Mouse (Mus musculus) T-cell, adult 2 months (primary cell): Measurements from ENCODE around the gene Misp.

ENCODE experiments used
- DNase-seq: peaks from one replicate; pipeline ENCODE4 v3.0.0; 2022; ENCODE audit warnings: low spot score

The Misp gene

GRCm38 (mm10) chr10:79822372-79822771 lies 1.6 kb downstream of the Misp start:
- no peak for DNase-seq

GRCm38 (mm10) chr10:79823011-79823410 lies 2.2 kb downstream of the Misp start:
- no peak for DNase-seq

DNA sequence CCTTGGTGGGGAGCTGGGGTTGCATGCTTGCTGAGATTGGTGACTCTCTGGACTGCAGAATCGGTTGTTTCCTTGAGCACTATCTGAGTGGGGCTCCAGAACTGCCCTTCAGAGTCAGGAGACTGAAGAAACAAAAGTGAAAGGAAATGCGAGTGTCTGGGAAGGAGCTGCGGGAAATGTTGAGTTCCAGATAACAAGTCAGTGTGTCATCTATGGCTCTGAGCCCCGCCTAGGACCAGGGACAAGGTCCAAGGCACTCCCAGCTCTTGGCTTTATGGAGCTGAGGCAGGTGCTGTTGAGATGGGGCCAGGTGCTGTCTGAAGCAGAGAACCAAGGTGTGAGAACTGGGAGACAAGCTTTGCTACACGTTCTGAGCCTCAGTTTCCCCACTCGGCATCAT lies 3.6 kb downstream of the Misp start:
- no peak for DNase-seq

DNA sequence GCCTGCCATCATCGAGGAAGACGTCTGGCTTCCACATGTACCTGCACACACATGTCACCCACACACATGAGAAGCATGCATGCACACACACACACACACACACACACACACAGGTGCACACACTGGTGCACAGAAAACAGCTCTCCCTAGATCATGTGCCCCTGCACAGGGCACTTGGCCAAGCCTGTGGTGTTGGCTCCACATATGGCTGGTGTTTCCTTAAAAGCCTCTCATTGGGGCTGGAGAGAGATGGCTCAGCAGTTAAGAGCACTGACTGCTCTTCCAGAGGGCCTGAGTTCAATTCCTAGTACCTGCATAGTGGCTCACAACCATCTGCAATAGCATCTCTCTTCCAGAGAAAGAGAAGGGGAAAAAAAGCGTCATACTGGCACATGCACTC lies 10.8 kb downstream of the Misp start:
- DNase-seq = no peak

- DNase-seq = peak; percentile 47
These were observed 11.4 kb downstream of the Misp start for GRCm38 (mm10) chr10:79832026-79832785.

GRCm38 (mm10) chr10:79832786-79833181 lies 12.0 kb downstream of the Misp start:
- no peak for DNase-seq

DNA sequence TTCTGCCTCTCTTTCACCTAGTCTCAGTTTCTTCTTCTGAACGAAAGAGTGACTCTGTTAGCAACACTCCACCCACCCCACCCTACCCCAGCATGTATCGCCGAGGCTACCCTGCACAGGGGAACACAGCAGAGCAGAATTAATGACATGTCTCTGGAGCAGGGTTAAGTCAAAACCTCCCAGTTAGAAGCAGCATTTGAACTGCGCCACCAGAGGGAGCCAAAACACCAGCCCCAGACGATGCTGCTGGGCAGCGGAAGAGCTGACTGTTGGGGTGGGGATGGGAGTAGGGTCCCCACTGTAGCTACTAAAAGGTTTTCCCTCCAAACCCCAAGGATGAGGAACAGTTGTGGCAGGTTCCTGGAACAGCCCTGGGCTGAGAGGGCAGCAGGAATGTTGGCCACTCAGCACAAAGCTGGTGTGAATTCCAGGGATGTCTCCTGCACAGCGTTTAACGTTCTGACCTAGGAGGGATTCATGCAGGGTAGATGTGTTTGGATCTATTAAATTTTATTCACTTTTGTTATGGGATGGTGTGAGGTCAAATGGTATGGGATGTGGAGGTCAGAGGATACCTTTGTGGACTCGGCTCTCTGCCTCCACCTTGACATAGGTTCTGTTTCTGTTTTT lies 14.1 kb downstream of the Misp start:
- peak; percentile 76 for DNase-seq

DNA sequence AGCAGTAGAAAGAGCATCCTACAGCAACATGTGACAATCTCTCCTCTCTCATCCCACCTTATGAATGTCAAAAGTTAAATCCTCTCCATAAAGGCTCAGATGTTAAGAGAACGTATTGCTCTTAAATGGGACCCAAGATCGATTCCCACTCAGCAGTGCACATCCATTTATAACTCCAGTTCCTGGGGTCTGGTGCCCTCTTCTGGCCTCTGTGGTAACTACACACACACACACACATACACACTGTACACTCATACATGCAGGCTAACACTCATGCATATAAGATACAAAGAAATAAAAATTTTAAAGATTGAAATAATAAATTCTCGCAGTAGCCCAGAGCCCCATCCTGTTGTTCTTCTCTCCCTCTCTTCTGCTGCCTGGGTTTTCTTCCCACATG lies 16.1 kb downstream of the Misp start:
- no peak for DNase-seq

- DNase-seq = no peak
These were observed 17.4 kb downstream of the Misp start for GRCm38 (mm10) chr10:79838151-79838550.

DNA sequence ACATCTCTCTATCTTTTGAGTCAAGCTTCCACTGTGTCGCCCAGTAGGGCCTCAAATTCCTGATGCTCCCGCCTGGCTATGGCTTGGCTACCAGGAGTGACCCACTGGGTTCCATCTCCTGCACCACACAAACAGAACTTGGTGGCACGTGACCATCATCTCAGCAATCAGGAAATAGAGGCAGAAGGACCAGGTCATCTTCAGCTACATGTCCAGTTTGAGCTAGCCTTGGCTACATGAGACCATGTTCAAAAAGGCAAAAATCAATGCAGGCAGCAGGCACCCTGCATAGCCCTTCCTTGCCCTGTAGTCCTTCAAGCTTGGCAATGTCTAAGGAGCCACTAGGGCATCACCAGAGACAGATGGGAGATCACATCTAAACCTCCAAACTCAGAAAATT lies 19.3 kb downstream of the Misp start:
- no peak for DNase-seq

DNA sequence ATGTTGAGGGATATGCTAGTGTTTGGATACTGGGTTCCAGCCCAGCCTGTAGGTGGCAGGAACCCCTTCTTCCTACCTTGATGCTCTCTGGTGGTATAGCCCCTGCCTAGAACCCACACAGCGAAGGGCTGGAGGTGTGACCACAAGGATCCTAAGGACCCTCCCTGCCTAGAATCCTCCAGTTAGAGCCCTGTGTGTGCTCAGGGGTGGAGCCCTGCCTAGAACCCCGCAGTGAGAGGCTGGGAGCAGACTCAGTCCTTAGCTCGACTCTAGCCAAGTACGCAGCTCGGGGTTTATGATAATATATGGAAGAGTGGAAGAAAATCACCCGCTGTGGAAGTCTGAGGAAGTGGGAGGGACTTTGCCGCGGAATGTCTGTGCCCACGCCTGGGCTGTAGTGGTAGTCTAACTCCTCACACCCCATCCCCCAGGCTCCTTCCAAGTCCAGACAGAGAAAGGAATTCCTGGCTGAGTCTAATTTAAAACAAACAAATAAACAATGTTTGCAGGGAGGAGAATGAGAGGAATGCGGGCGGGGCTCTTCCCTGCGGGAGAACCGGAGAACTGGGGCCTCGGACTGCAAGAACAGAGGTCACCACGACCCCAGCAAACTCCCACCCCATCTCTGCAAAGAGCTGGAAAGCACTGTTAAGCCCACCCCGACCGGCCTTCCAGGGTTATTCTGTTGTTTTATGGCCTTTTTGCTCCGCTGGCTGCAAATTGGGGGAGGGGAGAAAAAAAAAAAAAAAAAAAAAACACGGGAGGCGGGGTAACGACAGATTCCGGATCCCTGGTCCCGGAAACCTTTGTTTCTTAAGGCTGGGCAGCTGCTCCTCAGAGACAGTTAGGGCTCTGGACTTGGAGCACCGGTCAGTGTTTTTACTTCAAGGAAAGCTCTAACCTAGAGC lies 20.1 kb downstream of the Misp start:
- no peak for DNase-seq

- DNase-seq = no peak
These were observed 21.5 kb downstream of the Misp start for GRCm38 (mm10) chr10:79842322-79842721.

DNA sequence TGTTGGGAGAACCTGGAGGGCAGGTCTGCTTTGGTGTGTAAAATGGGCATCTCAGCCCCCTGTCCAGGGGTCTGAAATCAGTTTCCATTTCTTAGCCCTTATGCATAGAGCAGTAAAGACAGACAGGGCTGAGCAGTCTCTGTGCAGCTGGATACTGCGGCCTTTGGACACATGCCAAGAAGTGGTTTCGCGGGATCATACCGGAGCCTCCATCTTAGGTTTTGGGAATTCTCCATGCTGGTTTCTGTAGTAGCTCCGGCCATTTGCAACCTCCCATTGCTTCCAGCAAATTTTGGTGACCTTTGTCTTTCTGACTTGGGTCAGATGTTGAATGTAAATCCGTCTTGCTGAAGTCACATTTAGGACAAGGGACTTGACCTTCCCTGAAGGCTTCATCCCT lies 22.7 kb downstream of the Misp start:
- no peak for DNase-seq

GRCm38 (mm10) chr10:79846553-79846952 lies 25.8 kb downstream of the Misp start:
- no peak for DNase-seq

GRCm38 (mm10) chr10:79849941-79850628 lies 29.3 kb downstream of the Misp start:
- DNase-seq = no peak

DNA sequence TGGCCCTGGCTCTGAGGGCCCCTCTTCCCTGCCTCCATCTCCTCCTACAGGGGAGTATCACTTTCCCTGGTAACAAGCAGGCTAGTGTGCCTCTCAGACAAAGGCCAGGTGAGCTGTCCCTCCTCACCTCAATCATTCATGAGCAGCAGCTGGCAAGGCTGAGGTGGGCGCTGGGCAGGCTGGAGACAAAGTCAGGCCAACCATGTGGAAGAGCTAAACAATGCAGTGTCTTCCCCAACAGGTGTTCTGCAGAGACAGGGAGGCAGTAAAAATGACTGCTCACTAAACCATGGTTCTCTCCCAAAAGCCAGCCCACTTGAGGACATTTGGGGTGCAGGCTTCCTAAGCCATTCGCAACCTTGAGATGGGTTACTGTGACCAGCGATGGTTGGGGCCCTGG lies 30.9 kb downstream of the Misp start:
- no peak for DNase-seq

- DNase-seq = peak; percentile 42
These were observed 31.5 kb downstream of the Misp start for GRCm38 (mm10) chr10:79852107-79852789.

- no peak for DNase-seq
These were observed 32.0 kb downstream of the Misp start for GRCm38 (mm10) chr10:79852827-79853226.

DNA sequence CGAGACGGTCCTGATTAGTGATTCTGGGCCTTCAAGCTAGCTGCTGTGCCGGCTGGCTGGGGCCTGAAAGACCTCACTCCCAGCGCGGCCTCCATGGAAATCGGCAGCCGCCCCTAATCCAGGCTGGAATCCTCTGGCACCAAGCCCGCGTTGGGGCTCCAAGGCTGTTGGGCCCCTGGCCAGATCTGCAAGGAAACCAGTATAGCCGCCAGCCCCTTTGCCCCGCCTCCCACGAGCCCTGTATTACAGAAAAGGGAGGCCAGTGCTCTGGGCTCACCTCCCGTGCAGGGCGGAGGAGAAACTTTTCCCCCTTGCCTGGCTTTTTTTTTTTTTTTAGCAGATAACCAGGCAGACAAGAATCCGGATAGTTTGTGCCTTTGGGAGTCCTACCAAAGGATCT lies 32.6 kb downstream of the Misp start:
- no peak for DNase-seq

DNA sequence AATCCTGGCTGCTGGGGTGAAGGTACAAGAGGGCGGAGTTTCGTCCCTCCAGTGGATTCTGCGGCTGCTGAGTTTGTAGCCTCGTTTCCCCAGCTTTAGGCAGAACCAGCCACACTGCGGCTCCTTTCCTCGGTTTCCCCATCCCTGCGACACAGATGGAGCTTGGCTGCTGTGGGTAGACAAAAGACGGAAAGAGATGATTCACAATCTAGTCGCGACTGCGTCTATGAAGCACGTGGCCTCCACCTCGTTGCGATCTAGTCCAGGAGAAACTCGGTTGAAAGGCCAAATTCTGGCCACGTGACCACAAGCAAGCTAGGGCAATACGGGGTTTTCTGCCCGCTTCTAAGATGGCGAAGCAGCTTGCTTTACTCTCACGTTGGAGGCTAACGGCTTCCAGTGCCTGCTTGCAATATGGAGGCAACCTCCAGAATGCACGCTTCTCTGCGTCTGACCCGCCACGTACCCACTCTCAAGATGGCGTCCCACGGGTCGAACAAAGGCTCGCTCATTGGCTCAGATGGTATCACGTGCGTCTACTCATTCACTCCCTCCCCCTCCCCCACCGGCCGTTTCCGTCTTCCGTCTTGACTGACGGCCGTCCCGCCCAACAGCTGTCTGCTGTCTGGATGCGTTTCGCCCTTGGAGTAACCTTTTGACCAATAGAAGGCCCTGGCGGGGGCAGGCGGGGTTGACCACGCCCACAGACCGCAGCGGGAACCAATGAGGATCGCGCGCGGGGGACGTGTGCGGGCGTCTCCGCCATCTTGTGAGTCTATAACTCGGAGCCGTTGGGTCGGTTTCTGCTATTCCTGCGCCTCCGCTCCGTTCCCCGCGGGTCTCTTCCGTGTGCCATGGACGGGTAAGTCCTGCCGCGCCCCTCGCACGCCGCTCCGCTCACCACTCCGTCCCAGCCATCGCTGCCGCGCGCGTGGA lies 33.3 kb downstream of the Misp start, which contains the start of gene Ptbp1:
Gene Ptbp1, plus strand, starts transcription at position 568 of the 936 bp plus-strand sequence.
- peak; percentile 99 for DNase-seq
